Mouse (Mus musculus) testis, adult 2 months (tissue): ENCODE data around the gene Slc22a13.
"Not testable (repeated sequence)": the region's sequence is repeated elsewhere in the genome, so short reads cannot be mapped to it uniquely, and the experiment has no call there.

Experiments used
- CTCF ChIP-seq: fragments of 200-500 bp; IDR thresholded peaks from 2 replicates; pipeline ENCODE4 v1.5.1; 2012; ENCODE audit warnings: low read depth, mild to moderate bottlenecking, inconsistent platforms, low read length, moderate library complexity; ENCODE audit not compliant: control insufficient read depth, insufficient read depth, insufficient replicate concordance
- POLR2A ChIP-seq: fragments of 200-500 bp; IDR thresholded peaks from 2 replicates; pipeline ENCODE4 v1.6.1; 2012; ENCODE audit warnings: low read depth, mild to moderate bottlenecking, inconsistent platforms, low read length, moderate library complexity; ENCODE audit not compliant: control insufficient read depth

GRCm38 (mm10) chr9:119215341-119215740 lies 6.4 kb upstream of the Slc22a13 start:
- TF ChIP-seq CTCF, POLR2A: not testable (repeated sequence)
